ENCODE assay signal across 14 mouse cellular contexts in genomic region chr9:64591436-64591835, GRCm38 (mm10).
A peak's percentile ranks its signal among the peaks of the same experiment; 100 is the strongest.
DNase-seq lines count a peak whose midpoint lies in the region; ATAC-seq and TF ChIP-seq lines count a peak whose summit lies in the region.
"Had no signal": no experiment of that assay in that cellular context is flagged by ENCODE, and none has a peak within 500 bp of the region (broad histone marks: within the 10 kb centered on the region; RNA-seq: fewer than 3 reads in every experiment).

No protein-coding gene starts in this region.

- H3K4me2 ChIP-seq in kidney, postnatal 0 days (ENCODE audit: low read length): no peak overlapping the region
- H3K4me2 ChIP-seq in kidney, embryonic 16.5 days (replicated peaks; ENCODE audit: low read depth, low read length): no peak overlapping the region
- H3K4me2 ChIP-seq in intestine, postnatal 0 days (replicated peaks; ENCODE audit: low read depth): no peak overlapping the region
- H3K4me2 ChIP-seq: heart, embryonic 13.5 days; hindbrain, embryonic 13.5 days had no signal

- H3K4me1 ChIP-seq in kidney, postnatal 0 days (replicated peaks; ENCODE audit: insufficient read depth, low read length): no peaks in the 10 kb centered on the region; the same call in 1 of the 2 replicates
- peaks cover 3% of the 10 kb centered on the region for H3K4me1 ChIP-seq in kidney, embryonic 16.5 days (ENCODE audit: insufficient read depth, low read length)
- H3K4me1 ChIP-seq in intestine, postnatal 0 days (replicated peaks; ENCODE audit: control insufficient read depth, insufficient read depth, low read length): no peaks in the 10 kb centered on the region; the same call in 1 of the 2 replicates

- no peaks in the 10 kb centered on the region for H3K36me3 ChIP-seq in kidney, postnatal 0 days (ENCODE audit: insufficient read depth, low read length)
- no peaks in the 10 kb centered on the region for H3K36me3 ChIP-seq in kidney, embryonic 16.5 days (ENCODE audit: insufficient read depth, low read length)
- H3K36me3 ChIP-seq in intestine, postnatal 0 days (ENCODE audit: control insufficient read depth, insufficient read depth): no peaks in the 10 kb centered on the region
- H3K36me3 ChIP-seq: heart, embryonic 13.5 days; hindbrain, embryonic 13.5 days had no signal

- TF ChIP-seq CTCF in kidney, postnatal 0 days (IDR thresholded peaks at IDR 0.05; ENCODE audit: low read depth): peak; percentile 32; the same call in 1 of the 2 replicates
- peak; percentile 56 for TF ChIP-seq CTCF in intestine, postnatal 0 days (IDR thresholded peaks at IDR 0.05; ENCODE audit: low read depth)

- no peak overlapping the region for H3K27ac ChIP-seq in kidney, postnatal 0 days
- H3K27ac ChIP-seq in kidney, embryonic 16.5 days (ENCODE audit: low read length): no peak overlapping the region
- no peak overlapping the region for H3K27ac ChIP-seq in intestine, postnatal 0 days (ENCODE audit: low read depth, low read length)
- H3K27ac ChIP-seq: heart, embryonic 13.5 days; hindbrain, embryonic 13.5 days had no signal

- WGBS in kidney, postnatal 0 days: 100% methylated on average over 1 of the region's 1 CpGs
- 80% methylated on average over 1 of the region's 1 CpGs for WGBS in kidney, embryonic 16.5 days
- 44% methylated on average over 1 of the region's 1 CpGs for WGBS in intestine, postnatal 0 days

- ATAC-seq in kidney, postnatal 0 days (replicated peaks; ENCODE audit: low FRiP score, low read depth): no peak
- no peak for ATAC-seq in kidney, embryonic 16.5 days (ENCODE audit: low FRiP score, low TSS enrichment)
- 0 out of 2 replicates have a peak, but pooled peaks have one; percentile 28 for ATAC-seq in intestine, postnatal 0 days
- peak; percentile 49; the same call in 1 of the 2 replicates for ATAC-seq in megakaryocyte progenitor cell, adult 5-6 weeks (replicated peaks; ENCODE audit: poor library complexity)
- ATAC-seq: forebrain, embryonic 16.5 days had no signal

- H3K9ac ChIP-seq in kidney, postnatal 0 days (ENCODE audit: low read depth, low read length): no peak overlapping the region
- no peak overlapping the region for H3K9ac ChIP-seq in kidney, embryonic 16.5 days (replicated peaks; ENCODE audit: low read length)
- H3K9ac ChIP-seq in intestine, postnatal 0 days (ENCODE audit: low read depth, low read length): no peak overlapping the region
- H3K9ac ChIP-seq: heart, embryonic 13.5 days; hindbrain, embryonic 13.5 days had no signal

- H3K9me3 ChIP-seq in kidney, postnatal 0 days (replicated peaks; ENCODE audit: low read length): no peaks in the 10 kb centered on the region
- no peaks in the 10 kb centered on the region for H3K9me3 ChIP-seq in kidney, embryonic 16.5 days (ENCODE audit: low read length)
- no peaks in the 10 kb centered on the region for H3K9me3 ChIP-seq in intestine, postnatal 0 days (ENCODE audit: control insufficient read depth)
- H3K9me3 ChIP-seq: heart, embryonic 13.5 days; hindbrain, embryonic 13.5 days had no signal

- H3K4me3 ChIP-seq in kidney, postnatal 0 days (replicated peaks; ENCODE audit: low read depth, low read length): no peak overlapping the region
- H3K4me3 ChIP-seq in kidney, embryonic 16.5 days (ENCODE audit: low read length): no peak overlapping the region
- no peak overlapping the region for H3K4me3 ChIP-seq in intestine, postnatal 0 days (ENCODE audit: low read depth, low read length)
- H3K4me3 ChIP-seq: heart, embryonic 13.5 days; hindbrain, embryonic 13.5 days; myocyte had no signal

- no peaks in the 10 kb centered on the region for H3K27me3 ChIP-seq in kidney, postnatal 0 days (ENCODE audit: insufficient read depth, low read length)
- no peaks in the 10 kb centered on the region for H3K27me3 ChIP-seq in kidney, embryonic 16.5 days (ENCODE audit: insufficient read depth, low read length)
- H3K27me3 ChIP-seq in intestine, postnatal 0 days (replicated peaks; ENCODE audit: control insufficient read depth, insufficient read depth, low read length): no peaks in the 10 kb centered on the region

- no peak for DNase-seq in kidney, postnatal 0 days (ENCODE audit: low spot score)
- DNase-seq in c-Kit-negative CD71-positive TER-119-positive erythroid progenitor cells, embryonic 14.5 days (ENCODE audit: low read depth, low spot score): peak; percentile 56
- DNase-seq in adrenal gland, postnatal 10 days: no peak
- no peak for DNase-seq in heart, adult 9 months (ENCODE audit: low spot score in 2 of 2)
- no peak for DNase-seq in embryo, embryonic 9.5 days (ENCODE audit: extremely low spot score)
- DNase-seq: kidney, adult 18-20 months; lung, adult 2 months had no signal

Comparison
In these comparisons a context has a peak if more than half of its experiments do, and no peak if none do; other contexts are left out.
1. ATAC-seq: peak in intestine, postnatal 0 days (single experiment) and megakaryocyte progenitor cell, adult 5-6 weeks (single experiment); none in kidney, postnatal 0 days (single experiment) and kidney, embryonic 16.5 days (single experiment).